Mouse (Mus musculus): ENCODE measurements around the gene Wt1.
A peak's percentile ranks its signal among the peaks of the same experiment; 100 is the strongest.

The Wt1 gene

GRCm38 (mm10) chr2:105185768-105186529, 59.6 kb downstream of the Wt1 start:
- DNase-seq (ENCODE audit: low spot score), result no peak

GRCm38 (mm10) chr2:105186591-105186990, 60.3 kb downstream of the Wt1 start:
- DNase-seq (ENCODE audit: low spot score), result no peak

GRCm38 (mm10) chr2:105188182-105188581, 61.9 kb downstream of the Wt1 start:
- DNase-seq (ENCODE audit: low spot score), result no peak

GRCm38 (mm10) chr2:105189352-105189751, 63.0 kb downstream of the Wt1 start:
- no peak for DNase-seq (ENCODE audit: low spot score)

GRCm38 (mm10) chr2:105200152-105200551, 73.8 kb downstream of the Wt1 start:
- no peak for DNase-seq (ENCODE audit: low spot score)

GRCm38 (mm10) chr2:105206563-105207174, 80.3 kb downstream of the Wt1 start:
- DNase-seq (ENCODE audit: low spot score), result no peak

GRCm38 (mm10) chr2:105212839-105213238, 86.5 kb downstream of the Wt1 start:
- DNase-seq (ENCODE audit: low spot score), result no peak

- no peak for DNase-seq (ENCODE audit: low spot score)
Measured at GRCm38 (mm10) chr2:105215914-105216313, 89.6 kb downstream of the Wt1 start.

GRCm38 (mm10) chr2:105219229-105219628, 92.9 kb downstream of the Wt1 start:
- DNase-seq (ENCODE audit: low spot score), result no peak

GRCm38 (mm10) chr2:105219664-105220063, 93.3 kb downstream of the Wt1 start:
- no peak for DNase-seq (ENCODE audit: low spot score)

- DNase-seq (ENCODE audit: low spot score), result peak; percentile 16
Measured at GRCm38 (mm10) chr2:105220738-105221303, 94.5 kb downstream of the Wt1 start.

Data from urinary bladder, postnatal 14 days (tissue).